Mouse (Mus musculus) erythroblast, embryonic 14.5 days (primary cell): ENCODE results near the gene Ccdc141.

Source experiments
- GATA1 ChIP-seq: IDR thresholded peaks from 2 replicates; pipeline ENCODE4 v1.6.1; 2012; ENCODE audit warnings: low read length, inconsistent platforms, mixed read lengths
- TAL1 ChIP-seq: IDR thresholded peaks from 3 replicates; pipeline ENCODE4 v1.6.1; 2012; ENCODE audit warnings: low read length, inconsistent platforms, mixed read lengths

DNA sequence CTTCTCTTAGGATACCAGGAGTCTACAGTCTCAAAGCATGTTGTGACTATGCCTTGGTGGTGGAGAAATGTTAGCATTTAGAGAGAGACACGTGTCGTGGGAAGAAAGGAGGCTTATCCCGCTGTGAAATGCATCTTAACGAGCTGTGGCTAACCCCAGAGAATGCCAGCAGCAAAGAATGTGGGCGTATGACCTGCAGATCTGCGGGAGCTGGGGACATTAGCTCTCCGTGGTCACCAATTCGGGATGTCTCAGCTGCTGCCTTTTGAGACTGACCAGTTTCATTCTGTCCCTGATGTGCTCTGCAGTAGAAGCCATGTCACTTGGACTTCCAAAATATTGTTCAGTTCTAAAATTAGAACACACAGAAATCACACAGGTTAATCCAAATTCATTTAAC is 16.5 kb upstream of the Ccdc141 start:
- no peak for TF ChIP-seq GATA1
- no peak for TF ChIP-seq TAL1
